Mouse (Mus musculus): ENCODE data around the gene Cenpx. TPM values are rescaled to one million over a fixed set of nuclear protein-coding genes. Genes with fewer than 3 reads are reported as not detected.
A peak's percentile ranks its signal among the peaks of the same experiment; 100 is the strongest.
"Not testable (repeated sequence)": the region's sequence is repeated elsewhere in the genome, so short reads cannot be mapped to it uniquely, and the experiment has no call there.

The Cenpx gene
- 191 and 212 TPM in 2 replicates for polyA plus RNA-seq (2015; fragmentation: Nextera tagmentation; extraction: Ambion mirVana)

- DNase-seq (ENCODE audit: low spot score): peak; percentile 99
Measured at GRCm38 (mm10) chr11:120713580-120714518, at the start of gene Cenpx, which contains the start of gene Lrrc45. Gene Cenpx (minus strand): TSS chr11:120713738. Gene Lrrc45 (plus strand): TSS chr11:120713925.

- not testable (repeated sequence) for DNase-seq (ENCODE audit: low spot score)
Measured at GRCm38 (mm10) chr11:120762672-120763041, 49.1 kb upstream of the Cenpx start, which contains the start of gene Hmga1b. Gene Hmga1b (plus strand): TSS chr11:120762794.

DNA sequence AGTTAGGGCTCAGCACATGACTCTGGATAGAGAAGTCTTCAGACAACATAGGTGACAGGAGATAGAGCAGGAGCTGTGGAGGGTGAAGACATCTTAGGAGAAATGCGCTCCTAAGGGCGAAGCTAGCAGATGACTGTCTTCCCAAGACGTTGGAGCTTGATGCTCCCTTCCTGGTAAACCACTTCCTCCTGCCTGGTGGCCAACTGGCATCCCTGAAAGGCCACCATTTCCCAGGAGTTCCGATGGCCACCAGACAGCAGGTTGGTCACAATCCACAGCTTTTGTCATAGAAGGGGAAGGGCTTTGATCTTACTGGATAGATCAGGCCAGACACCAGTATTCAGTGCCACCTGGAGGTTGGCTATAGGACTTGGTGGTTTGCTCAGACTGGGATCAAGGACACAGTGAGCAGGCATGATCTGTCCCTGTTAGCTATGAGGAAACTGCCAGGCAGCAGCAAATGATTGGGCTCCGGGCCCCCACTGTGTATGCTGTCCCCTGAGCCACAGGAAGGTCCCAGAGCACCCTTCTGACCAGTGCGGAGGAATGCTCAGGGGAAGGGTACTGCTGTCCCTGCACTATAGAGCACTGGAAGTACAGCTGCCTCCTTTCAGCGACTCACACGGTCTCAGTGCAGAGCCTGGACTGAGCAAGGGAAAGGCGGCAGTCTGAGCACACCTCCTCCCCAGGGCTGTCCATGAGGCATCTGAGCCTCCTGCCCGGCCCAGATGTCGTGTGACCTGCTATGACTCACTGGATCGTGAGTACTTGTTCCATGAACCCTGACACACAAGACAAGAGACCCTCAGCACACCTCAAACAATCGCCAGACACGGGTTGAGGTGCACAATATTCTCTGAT, 48.5 kb upstream of the Cenpx start:
- DNase-seq (ENCODE audit: low spot score): no peak

- DNase-seq (ENCODE audit: low spot score): no peak
Measured at GRCm38 (mm10) chr11:120760236-120760635, 46.7 kb upstream of the Cenpx start.

GRCm38 (mm10) chr11:120751606-120752005, 38.1 kb upstream of the Cenpx start:
- DNase-seq (ENCODE audit: low spot score): no peak

GRCm38 (mm10) chr11:120749430-120749829, 35.9 kb upstream of the Cenpx start:
- peak; percentile 51 for DNase-seq (ENCODE audit: low spot score)

GRCm38 (mm10) chr11:120747974-120748373, 34.4 kb upstream of the Cenpx start:
- DNase-seq (ENCODE audit: low spot score): no peak

- DNase-seq (ENCODE audit: low spot score): no peak
Measured at GRCm38 (mm10) chr11:120744121-120744701, 30.7 kb upstream of the Cenpx start.

DNA sequence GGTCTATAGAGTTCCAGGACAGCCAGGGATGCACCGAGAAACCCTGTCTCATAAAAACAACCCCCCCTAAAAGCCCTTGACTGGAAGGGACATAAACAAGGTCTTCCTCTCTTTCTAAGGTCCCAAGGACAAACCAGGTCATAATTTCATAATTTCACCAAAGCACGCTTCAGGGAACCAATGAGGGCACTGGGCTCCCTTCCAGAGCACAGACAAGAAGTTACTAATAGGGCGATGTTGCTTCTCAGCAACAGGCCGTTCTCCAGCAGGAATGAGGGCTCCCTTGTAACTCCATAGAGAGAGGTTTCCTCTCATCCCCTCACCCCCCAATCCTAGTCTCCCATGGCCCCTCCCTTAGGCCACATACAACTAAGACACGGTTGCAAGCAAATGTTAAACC, 27.4 kb upstream of the Cenpx start:
- no peak for DNase-seq (ENCODE audit: low spot score)

GRCm38 (mm10) chr11:120736424-120736823, 22.9 kb upstream of the Cenpx start:
- no peak for DNase-seq (ENCODE audit: low spot score)

GRCm38 (mm10) chr11:120733521-120733920, 20.0 kb upstream of the Cenpx start:
- no peak for DNase-seq (ENCODE audit: low spot score)

DNA sequence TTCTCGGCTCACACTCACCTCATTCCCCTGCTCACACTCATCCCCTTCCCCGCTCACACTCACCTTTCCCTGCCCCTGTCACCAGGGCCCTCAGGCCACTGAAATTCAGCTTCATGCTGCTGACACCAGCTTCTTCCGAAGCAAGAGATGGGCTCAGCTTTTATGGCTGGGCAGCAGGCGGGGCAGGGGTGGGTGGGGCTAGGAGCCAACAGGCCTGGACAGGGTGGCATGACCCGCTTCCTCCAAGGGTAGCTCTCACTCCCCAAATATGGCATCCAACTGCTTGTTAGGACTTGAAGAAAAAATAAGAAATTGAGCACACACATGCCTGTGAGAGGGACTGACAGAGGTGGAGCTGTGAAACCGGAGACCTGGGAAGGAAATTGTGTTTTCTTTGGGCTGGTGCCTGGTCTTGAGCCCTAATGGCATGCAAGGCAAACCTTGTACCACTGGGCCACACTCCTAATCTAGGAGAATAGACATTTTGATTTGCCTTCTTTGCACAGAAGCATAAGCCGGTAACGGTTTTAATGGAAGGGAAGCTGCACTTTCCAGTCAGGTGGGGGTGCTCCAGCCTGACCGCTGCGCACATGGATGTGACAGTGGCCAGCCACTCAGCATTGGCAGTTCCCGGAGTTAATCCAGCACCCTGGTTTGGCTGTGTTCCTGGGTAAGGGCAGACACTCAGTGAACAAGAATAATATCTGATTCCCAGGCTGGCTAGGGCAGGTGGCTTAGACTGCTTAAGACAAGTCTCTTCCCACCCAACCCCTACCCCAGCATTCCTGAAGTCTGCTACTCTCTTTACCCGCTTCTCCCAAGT, 18.5 kb upstream of the Cenpx start, which contains the start of gene Cbr2:
Gene Cbr2, minus strand, starts transcription at position 257 of the 823 bp plus-strand sequence.
- DNase-seq (ENCODE audit: low spot score): no peak

DNA sequence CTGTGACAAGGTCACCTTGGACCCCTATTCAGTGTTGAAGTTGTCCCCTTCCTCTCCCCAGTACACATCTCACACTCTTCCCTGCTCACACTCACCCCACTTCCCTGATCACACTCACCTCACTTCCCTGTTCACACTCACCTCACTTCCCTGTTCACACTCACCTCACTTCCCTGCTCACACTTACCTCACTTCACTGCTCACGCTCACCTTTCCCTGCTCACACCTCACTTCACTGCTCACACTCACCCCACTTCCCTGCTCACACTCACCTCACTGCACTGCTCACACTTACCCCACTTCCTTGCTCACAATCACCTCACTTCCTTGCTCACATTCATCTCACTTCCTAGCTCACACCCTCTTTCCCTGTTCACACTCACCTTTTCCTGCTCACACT, 17.9 kb upstream of the Cenpx start:
- DNase-seq (ENCODE audit: low spot score): no peak

- DNase-seq (ENCODE audit: low spot score): no peak
Measured at GRCm38 (mm10) chr11:120730331-120730870, 16.9 kb upstream of the Cenpx start.

- DNase-seq (ENCODE audit: low spot score): peak; percentile 24
Measured at GRCm38 (mm10) chr11:120729432-120730050, 16.0 kb upstream of the Cenpx start.

- DNase-seq (ENCODE audit: low spot score): no peak
Measured at GRCm38 (mm10) chr11:120728530-120729240, 15.1 kb upstream of the Cenpx start.

DNA sequence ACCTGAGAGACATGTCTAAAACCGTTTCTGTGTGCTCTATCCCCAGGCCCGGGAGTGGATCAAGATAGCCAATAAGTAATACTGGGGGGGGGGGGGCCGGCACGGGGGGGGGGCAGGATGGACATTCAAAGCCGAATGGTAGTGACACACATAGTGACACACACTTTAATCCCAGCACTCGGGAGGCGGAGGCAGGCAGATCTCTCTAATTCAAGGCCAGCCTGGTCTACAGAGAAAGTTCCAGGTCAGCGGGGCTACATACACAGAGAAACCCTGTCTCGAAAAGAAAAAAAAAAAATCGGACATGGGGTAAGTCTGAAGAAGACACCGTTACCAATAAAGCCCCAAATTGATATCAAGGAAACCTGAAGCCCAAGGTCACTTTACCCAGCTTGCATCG, 14.0 kb upstream of the Cenpx start:
- DNase-seq (ENCODE audit: low spot score): no peak

- peak; percentile 21 for DNase-seq (ENCODE audit: low spot score)
Measured at GRCm38 (mm10) chr11:120727169-120727527, 13.6 kb upstream of the Cenpx start, which contains the start of gene Dcxr. Gene Dcxr (minus strand): TSS chr11:120727281.

Measured in thymus, postnatal 0 days (tissue).